ENCODE assay signal across 16 mouse cellular contexts in the genomic region with DNA sequence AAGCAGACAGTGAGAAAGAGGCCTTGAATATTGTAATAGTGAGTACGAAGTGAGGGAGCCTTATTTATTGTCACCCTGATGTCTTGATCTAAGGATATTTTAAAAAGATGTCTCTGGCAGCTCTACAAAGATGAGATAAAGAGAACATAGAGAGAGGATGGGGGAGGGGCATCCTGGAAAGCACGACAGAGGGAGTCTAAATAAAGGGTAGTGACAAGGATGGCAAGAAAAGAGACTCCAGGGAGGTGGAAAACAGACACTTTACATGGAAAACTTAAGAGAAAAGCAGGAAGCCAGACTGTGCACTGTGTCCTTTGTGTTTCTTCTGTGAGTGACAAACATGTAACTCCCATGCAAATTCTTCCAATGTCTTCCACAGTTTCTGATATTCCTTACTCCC.
DNase-seq lines count a peak whose midpoint lies in the region.
"Had no signal": no experiment of that assay in that cellular context is flagged by ENCODE, and none has a peak within 500 bp of the region (broad histone marks: within the 10 kb centered on the region; RNA-seq: fewer than 3 reads in every experiment).

No protein-coding gene starts in this region.

- DNase-seq in kidney, postnatal 10 days = peak; percentile 8
- DNase-seq in kidney, postnatal 36 days = no peak
- peak; percentile 39 to 41 for DNase-seq in right cerebral cortex, postnatal 10 days (ENCODE audit: low spot score in 2 of 2)
- no peak for DNase-seq in right cerebral cortex, postnatal 25 days
- peak; percentile 20 for DNase-seq in brain, adult 2 months (ENCODE audit: low read depth, low spot score)
- DNase-seq in cerebellum, postnatal 36 days = no peak
- DNase-seq: adrenal gland, postnatal 10 days; adrenal gland, postnatal 36 days; B cell, adult 2 months; cerebellum, adult 11-12 months; cerebellum, adult 8-10 months; cerebellum, postnatal 10 days; gastrocnemius, postnatal 25 days; heart, adult 18-20 months; heart, postnatal 10 days; heart, postnatal 36 days had no signal

Comparison
In these comparisons a context has a peak if more than half of its experiments do, and no peak if none do; other contexts are left out.
1. DNase-seq: peak in kidney, postnatal 10 days (single experiment), right cerebral cortex, postnatal 10 days (2 of 2) and brain, adult 2 months (single experiment); none in kidney, postnatal 36 days (0 of 2), right cerebral cortex, postnatal 25 days (single experiment) and cerebellum, postnatal 36 days (0 of 2).